Mouse (Mus musculus) central nervous system, embryonic 14 days (tissue): ENCODE data around the gene Slc2a9. TPM values are rescaled to one million over a fixed set of nuclear protein-coding genes. Genes with fewer than 3 reads are reported as not detected.

Experiments used
- polyA plus RNA-seq: library from polyadenylated mRNA; depleted of rRNA; stranded (reverse); fragments of >200 nt; gene quantifications from 2 replicates; pipeline ENCODE4 v1.2.3, GENCODE M21; 2012; rRNA removed

Gene Slc2a9
- polyA plus RNA-seq, result 0.49 and 0.66 TPM in 2 replicates

DNA sequence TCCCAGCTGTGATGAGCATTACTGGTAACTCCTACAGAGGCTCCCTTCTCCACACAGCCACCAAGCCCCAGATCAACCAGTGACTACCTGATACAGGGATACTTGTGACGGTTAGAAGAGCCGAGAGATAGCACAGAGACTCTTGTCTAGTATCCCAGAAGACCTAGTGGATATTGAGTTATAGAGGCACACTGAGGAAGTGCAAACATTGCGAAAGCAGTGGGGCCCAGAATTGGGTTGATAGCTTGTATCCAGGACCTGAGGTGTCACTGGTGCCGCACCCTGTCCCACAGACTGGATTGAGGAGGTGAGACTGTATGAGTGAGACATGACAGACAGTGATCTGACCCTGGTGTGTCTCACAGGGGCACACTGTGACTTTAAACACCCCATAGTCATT, at the start of gene Slc2a9:
Gene Slc2a9, minus strand, starts transcription at position 152 of the 400 bp plus-strand sequence.

DNA sequence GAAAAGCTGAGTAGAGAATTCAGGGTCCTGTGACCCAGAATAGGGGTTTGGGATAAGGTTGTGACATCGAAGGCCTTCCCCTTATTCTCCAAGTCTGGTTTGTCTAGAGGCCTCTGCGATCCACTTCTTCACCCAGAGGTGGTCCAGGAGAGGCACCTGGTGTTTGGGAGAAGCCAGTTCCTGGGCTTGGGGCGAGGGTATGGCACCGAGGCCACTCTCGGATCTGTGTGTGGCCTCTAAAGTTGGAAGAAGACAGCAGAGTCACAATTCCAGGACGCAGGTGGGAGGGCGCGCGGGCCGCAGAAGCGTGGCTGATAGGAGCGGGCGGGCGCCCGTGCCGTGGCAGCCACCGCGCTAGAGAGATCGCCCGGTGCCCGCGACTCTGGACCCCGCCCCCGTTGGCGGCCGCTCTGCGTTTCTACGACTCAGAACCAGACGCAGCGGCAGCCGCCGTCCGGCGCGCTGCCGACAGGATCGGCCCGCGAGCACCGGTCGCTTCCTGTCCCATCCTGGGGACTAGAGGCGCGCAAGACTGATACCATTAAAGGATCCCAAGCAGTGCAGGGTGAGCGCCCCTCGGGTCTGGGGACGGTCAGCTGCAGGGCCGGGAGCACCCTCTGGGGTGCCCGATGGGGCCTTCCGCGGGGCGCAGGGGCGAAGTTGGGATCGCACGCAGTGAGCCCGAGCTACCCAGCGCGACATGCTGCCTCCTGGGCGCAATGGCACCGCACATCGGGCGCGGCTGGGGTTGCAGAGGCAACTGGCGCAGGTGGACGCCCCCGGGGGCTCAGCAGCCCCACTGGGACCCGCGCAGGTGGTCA, 183.8 kb downstream of the Slc2a9 start, which contains the start of gene Drd5:
Gene Drd5, plus strand, starts transcription at position 402 of the 821 bp plus-strand sequence.

Other genes with a start within 250 kb of the Slc2a9 start
- gene Tmem128, start 243.0 kb downstream of the Slc2a9 start, polyA plus RNA-seq, result 67.3 and 81.1 TPM in 2 replicates
- gene Otop1, start 227.2 kb downstream of the Slc2a9 start, polyA plus RNA-seq, result 0.01 and 0.09 TPM in 2 replicates
- 0.15 and 0.21 TPM in 2 replicates for gene Drd5, start 183.8 kb downstream of the Slc2a9 start, polyA plus RNA-seq
- 122 and 132 TPM in 2 replicates for gene Wdr1, start 60.1 kb upstream of the Slc2a9 start, polyA plus RNA-seq
- 17.6 and 19.2 TPM in 2 replicates for gene Zfp518b, start 181.7 kb upstream of the Slc2a9 start, polyA plus RNA-seq